Mouse (Mus musculus): Measurements from ENCODE around the gene Gm28308. TPM values are rescaled to one million over a fixed set of nuclear protein-coding genes. Genes with fewer than 3 reads are reported as not detected.

The Gm28308 gene
- polyA plus RNA-seq, 1 experiment from 2014 or later: not detected

- Histone ChIP-seq H3K36me3 (no peaks in the 10 kb centered on the region), H3K4me2 (replicated peaks) (no peak overlapping the region), H3K27ac (no peak overlapping the region), H3K9me3 (0 out of 2 replicates have a peak, but pooled peaks cover 7% of the 10 kb centered on the region), H3K4me3 (no peak overlapping the region), H3K9ac (no peak overlapping the region), H3K4me1 (peaks cover 3% of the 10 kb centered on the region; the same call in 1 of the 2 replicates), H3K27me3 (no peaks in the 10 kb centered on the region)
- 75% methylated on average over 4 of the region's 4 CpGs for WGBS
- no peak for ATAC-seq (ENCODE audit: low FRiP score, low read depth)
Observed at GRCm38 (mm10) chr6:52123673-52124072, 89.5 kb downstream of the Gm28308 start.

GRCm38 (mm10) chr6:52121173-52121572 lies 92.0 kb downstream of the Gm28308 start:
- WGBS: 57% methylated on average over 3 of the region's 3 CpGs

GRCm38 (mm10) chr6:52118903-52119635 lies 94.1 kb downstream of the Gm28308 start:
- H3K4me1 ChIP-seq: peaks cover 20% of the 10 kb centered on the region
- H3K27ac ChIP-seq: no peak overlapping the region
- no peaks in the 10 kb centered on the region for H3K36me3 ChIP-seq
- H3K4me3 ChIP-seq: no peak overlapping the region
- 16% methylated on average over 6 of the region's 6 CpGs for WGBS
- no peaks in the 10 kb centered on the region for H3K9me3 ChIP-seq
- H3K9ac ChIP-seq: no peak overlapping the region
- H3K27me3 ChIP-seq: peaks cover 13% of the 10 kb centered on the region
- no peak for ATAC-seq (ENCODE audit: low FRiP score, low read depth)
- H3K4me2 ChIP-seq (replicated peaks): no peak overlapping the region

More at GRCm38 (mm10) chr6:52121173-52121572, 92.0 kb downstream of the Gm28308 start:
- ATAC-seq (ENCODE audit: low FRiP score, low read depth): no peak
- Histone ChIP-seq H3K9ac (no peak overlapping the region), H3K4me3 (no peak overlapping the region), H3K27me3 (peaks cover 7% of the 10 kb centered on the region), H3K9me3 (no peaks in the 10 kb centered on the region), H3K27ac (no peak overlapping the region), H3K36me3 (no peaks in the 10 kb centered on the region), H3K4me2 (replicated peaks) (no peak overlapping the region), H3K4me1 (peaks cover 10% of the 10 kb centered on the region)

GRCm38 (mm10) chr6:52115899-52116298 lies 97.2 kb downstream of the Gm28308 start:
- 6% methylated on average over 5 of the region's 5 CpGs for WGBS

More at GRCm38 (mm10) chr6:52115899-52116298, 97.2 kb downstream of the Gm28308 start:
- peaks cover 20% of the 10 kb centered on the region for H3K4me1 ChIP-seq
- no peak overlapping the region for H3K9ac ChIP-seq
- H3K9me3 ChIP-seq: no peaks in the 10 kb centered on the region
- H3K4me3 ChIP-seq: no peak overlapping the region
- no peak for ATAC-seq (ENCODE audit: low FRiP score, low read depth)
- H3K36me3 ChIP-seq: no peaks in the 10 kb centered on the region
- H3K27ac ChIP-seq: no peak overlapping the region
- H3K27me3 ChIP-seq: peaks cover 27% of the 10 kb centered on the region
- 0 out of 2 replicates have a peak overlapping the region, but pooled peaks have one; percentile 9 for H3K4me2 ChIP-seq (replicated peaks)

MicroRNA genes within 50 kb of the gene (microRNA counts, 519-probe panel; counts per million panel counts)
- microRNA mmu-miR-196b: 5,296 counts per million, percentile 95 among the panel's probes with 10 or more counts

Small RNAs within 50 kb of the gene (microRNA-seq; reads per million reads assigned to microRNA genes)
- 74,093 reads per million, percentile 99 among the genes with 10 or more reads in this experiment for gene Mir196b

Other genes with a start within 250 kb of the Gm28308 start
- 14.2 and 14.8 TPM in 2 replicates for gene Skap2, start 200.8 kb downstream of the Gm28308 start, polyA plus RNA-seq (2015; fragmentation: Nextera tagmentation; extraction: Ambion mirVana)
- 1.1 and 1.5 TPM in 2 replicates for gene Hoxa1, start 55.0 kb downstream of the Gm28308 start, polyA plus RNA-seq (2015; fragmentation: Nextera tagmentation; extraction: Ambion mirVana)
- 1.5 and 2.5 TPM in 2 replicates for gene Hoxa2, start 48.5 kb downstream of the Gm28308 start, polyA plus RNA-seq (2015; fragmentation: Nextera tagmentation; extraction: Ambion mirVana)
- 0.66 and 0.71 TPM in 2 replicates for gene 5730596B20Rik, start 35.8 kb downstream of the Gm28308 start, polyA plus RNA-seq (2015; fragmentation: Nextera tagmentation; extraction: Ambion mirVana)
- 0.52 and 0.96 TPM in 2 replicates for gene Hoxa4, start 21.6 kb downstream of the Gm28308 start, polyA plus RNA-seq (2015; fragmentation: Nextera tagmentation; extraction: Ambion mirVana)
- 4.8 and 5.3 TPM in 2 replicates for gene Hoxa5, start 8.8 kb downstream of the Gm28308 start, polyA plus RNA-seq (2015; fragmentation: Nextera tagmentation; extraction: Ambion mirVana)
- 0.97 and 1.2 TPM in 2 replicates for gene Hoxa6, start 4.6 kb downstream of the Gm28308 start, polyA plus RNA-seq (2015; fragmentation: Nextera tagmentation; extraction: Ambion mirVana)
- 5.9 and 6.3 TPM in 2 replicates for gene Hoxa3, start within 50 bp of the Gm28308 start, polyA plus RNA-seq (2015; fragmentation: Nextera tagmentation; extraction: Ambion mirVana)
- gene Hoxa7, start 8.5 kb upstream of the Gm28308 start, polyA plus RNA-seq (2015; fragmentation: Nextera tagmentation; extraction: Ambion mirVana): 11.8 and 13.1 TPM in 2 replicates
- 58.3 and 63.5 TPM in 2 replicates for gene Hoxa9, start 17.8 kb upstream of the Gm28308 start, polyA plus RNA-seq (2015; fragmentation: Nextera tagmentation; extraction: Ambion mirVana)
- 191 and 207 TPM in 2 replicates for gene Hoxa10, start 27.5 kb upstream of the Gm28308 start, polyA plus RNA-seq (2015; fragmentation: Nextera tagmentation; extraction: Ambion mirVana)
- gene Hoxa11, start 32.5 kb upstream of the Gm28308 start, polyA plus RNA-seq (2015; fragmentation: Nextera tagmentation; extraction: Ambion mirVana): 44.5 and 55.0 TPM in 2 replicates
- 24.5 and 27.7 TPM in 2 replicates for gene Hoxa13, start 47.5 kb upstream of the Gm28308 start, polyA plus RNA-seq (2015; fragmentation: Nextera tagmentation; extraction: Ambion mirVana)
- 0.89 and 1.4 TPM in 2 replicates for gene Evx1, start 100.2 kb upstream of the Gm28308 start, polyA plus RNA-seq (2015; fragmentation: Nextera tagmentation; extraction: Ambion mirVana)

Data from limb, embryonic 13.5 days (tissue).